Mouse (Mus musculus) spleen, adult 2 months (tissue): ENCODE measurements around the gene Chl1.

ENCODE experiments used
- CTCF ChIP-seq: fragments of 200-500 bp; IDR thresholded peaks from 2 replicates; pipeline ENCODE4 v1.5.1; 2011; ENCODE audit warnings: mild to moderate bottlenecking, inconsistent platforms; ENCODE audit not compliant: insufficient read depth, insufficient read length, insufficient replicate concordance; ENCODE audit errors: extremely low read depth
- POLR2A ChIP-seq: fragments of 200-500 bp; IDR thresholded peaks from 2 replicates; pipeline ENCODE4 v1.6.1; 2011; ENCODE audit warnings: low read depth, low read length, inconsistent platforms

DNA sequence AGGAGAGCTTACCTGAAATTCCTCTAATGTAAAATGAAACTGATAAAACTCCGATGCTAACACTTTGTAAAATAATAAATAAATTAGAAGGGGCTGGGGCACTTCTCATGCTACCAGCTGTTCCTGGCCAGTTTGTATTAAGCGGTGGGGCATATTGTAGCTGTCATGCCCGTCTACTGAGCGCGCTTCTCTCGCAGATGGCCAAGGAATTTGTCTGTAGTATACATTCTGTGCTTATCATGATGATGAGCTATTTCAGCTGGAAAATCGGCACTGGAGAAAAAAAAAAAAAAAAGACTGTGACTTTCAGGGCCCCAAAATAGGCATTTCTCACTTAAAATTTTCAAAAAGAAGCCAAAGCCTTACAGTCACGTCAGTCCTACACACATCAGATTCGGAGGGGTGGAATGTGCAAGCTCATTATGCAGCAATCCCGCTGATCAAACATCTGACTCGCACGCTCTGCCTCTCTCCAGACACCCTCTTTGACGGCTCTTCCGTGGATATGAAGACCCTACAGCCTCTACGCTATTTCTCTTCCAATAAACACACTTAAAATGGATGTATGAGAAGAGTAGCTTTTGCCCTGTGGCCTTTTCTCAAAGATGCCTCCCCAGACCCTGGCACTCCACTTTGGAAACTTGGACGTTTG, 238.9 kb downstream of the Chl1 start:
- TF ChIP-seq CTCF (no peak), POLR2A (no peak)
